Mouse (Mus musculus) stomach, embryonic 16.5 days (tissue): ENCODE results near the gene Zyg11b. TPM values are rescaled to one million over a fixed set of nuclear protein-coding genes. Genes with fewer than 3 reads are reported as not detected.
A peak's percentile ranks its signal among the peaks of the same experiment; 100 is the strongest.

ENCODE experiments used
- ATAC-seq: fragments of 200-750 bp; cut with Nextera tagmentation; 2 replicates; pipeline ENCODE4 v1.8.0; 2017; ENCODE audit warnings: moderate number of reproducible peaks, moderate TSS enrichment; ENCODE audit not compliant: insufficient read depth, low FRiP score
- H3K27ac ChIP-seq: fragments of 300-500 bp; sonication (generic); 2 replicates; pipeline ENCODE4 v1.5.1; 2014; ENCODE audit warnings: low read length
- H3K27me3 ChIP-seq: fragments of 300-500 bp; sonication (generic); 2 replicates; pipeline ENCODE4 v1.6.1; 2014; ENCODE audit warnings: low read length, control low read depth, mixed read lengths; ENCODE audit not compliant: control insufficient read depth, insufficient read depth
- H3K36me3 ChIP-seq: fragments of 300-500 bp; sonication (generic); 2 replicates; pipeline ENCODE4 v1.6.1; 2014; ENCODE audit warnings: low read length; ENCODE audit not compliant: control insufficient read depth, insufficient read depth
- H3K4me1 ChIP-seq: fragments of 300-500 bp; sonication (generic); 2 replicates; pipeline ENCODE4 v1.6.1; 2014; ENCODE audit warnings: low read length, control low read depth, mixed read lengths; ENCODE audit not compliant: control insufficient read depth, insufficient read depth
- H3K4me2 ChIP-seq: fragments of 300-500 bp; sonication (generic); 2 replicates; pipeline ENCODE4 v1.6.1; 2014; ENCODE audit warnings: low read depth, low read length, mixed read lengths
- H3K4me3 ChIP-seq: fragments of 300-500 bp; sonication (generic); replicated peaks from 2 replicates; pipeline ENCODE4 v1.5.1; 2014; ENCODE audit warnings: mild to moderate bottlenecking, low read length
- H3K9ac ChIP-seq: fragments of 300-500 bp; sonication (generic); 2 replicates; pipeline ENCODE4 v1.6.1; 2014; ENCODE audit warnings: low read length
- H3K9me3 ChIP-seq: fragments of 300-500 bp; sonication (generic); replicated peaks from 2 replicates; pipeline ENCODE4 v1.6.1; 2016; ENCODE audit warnings: low read length, control low read depth; ENCODE audit not compliant: control insufficient read depth
- WGBS: fragments of 180-500 bp; shearing (Covaris S2); extraction: QIAGEN DNeasy Blood & Tissue Kit; methylation state at CpG from one replicate; pipeline ENCODE4 v1.1.7; 2014; 5-methylcytosine and 5-hydroxymethylcytosine counted together
- polyA plus RNA-seq: library from polyadenylated mRNA; unstranded; fragments of >200 nt; fragmentation: Nextera tagmentation; extraction: Ambion mirVana; gene quantifications from 2 replicates; pipeline ENCODE4 v1.2.1, GENCODE M21; 2015

Gene Zyg11b
- polyA plus RNA-seq, 1 experiment from 2014 or later, result 10.3 TPM

- H3K27ac ChIP-seq, result peak overlapping the region; percentile 91
- H3K27me3 ChIP-seq, result no peaks in the 10 kb centered on the region
- peak overlapping the region; percentile 87 for H3K4me2 ChIP-seq
- H3K4me1 ChIP-seq, result peaks cover 12% of the 10 kb centered on the region
- 2% methylated on average over 14 of the region's 14 CpGs for WGBS
- no peaks in the 10 kb centered on the region for H3K36me3 ChIP-seq
- H3K9me3 ChIP-seq, result 0 out of 2 replicates have a peak, but pooled peaks cover under 1% of the 10 kb centered on the region
- peak overlapping the region; percentile 95 for H3K4me3 ChIP-seq
- no peak; the same call in 1 of the 2 replicates for ATAC-seq
- peak overlapping the region; percentile 96 for H3K9ac ChIP-seq
Observed at GRCm38 (mm10) chr4:108300266-108300665, 630 bp downstream of the Zyg11b start.

GRCm38 (mm10) chr4:108276973-108277372 is 23.9 kb downstream of the Zyg11b start:
- H3K4me1 ChIP-seq, result no peaks in the 10 kb centered on the region
- H3K36me3 ChIP-seq, result no peaks in the 10 kb centered on the region
- H3K27me3 ChIP-seq, result no peaks in the 10 kb centered on the region
- no peaks in the 10 kb centered on the region for H3K9me3 ChIP-seq
- WGBS, result 91% methylated on average over 3 of the region's 3 CpGs
- no peak overlapping the region for H3K9ac ChIP-seq
- H3K4me2 ChIP-seq, result no peak overlapping the region
- H3K27ac ChIP-seq, result no peak overlapping the region
- H3K4me3 ChIP-seq, result no peak overlapping the region
- no peak for ATAC-seq

- no peak overlapping the region for H3K27ac ChIP-seq
- 78% methylated on average over 4 of the region's 4 CpGs for WGBS
- no peaks in the 10 kb centered on the region for H3K9me3 ChIP-seq
- H3K4me3 ChIP-seq, result no peak overlapping the region
- H3K4me1 ChIP-seq, result no peaks in the 10 kb centered on the region
- H3K4me2 ChIP-seq, result no peak overlapping the region
- H3K36me3 ChIP-seq, result 0 out of 2 replicates have a peak, but pooled peaks cover 4% of the 10 kb centered on the region
- H3K27me3 ChIP-seq, result no peaks in the 10 kb centered on the region
- H3K9ac ChIP-seq, result no peak overlapping the region
- ATAC-seq, result no peak
Observed at GRCm38 (mm10) chr4:108272286-108272685, 28.6 kb downstream of the Zyg11b start.

GRCm38 (mm10) chr4:108265774-108266173 is 35.1 kb downstream of the Zyg11b start:
- peaks cover 11% of the 10 kb centered on the region; the same call in 1 of the 2 replicates for H3K36me3 ChIP-seq
- no peak overlapping the region for H3K27ac ChIP-seq
- 89% methylated on average over 7 of the region's 7 CpGs for WGBS
- no peaks in the 10 kb centered on the region for H3K4me1 ChIP-seq
- H3K9ac ChIP-seq, result no peak overlapping the region
- no peak overlapping the region for H3K4me2 ChIP-seq
- no peak overlapping the region for H3K4me3 ChIP-seq
- H3K9me3 ChIP-seq, result no peaks in the 10 kb centered on the region
- ATAC-seq, result no peak
- H3K27me3 ChIP-seq, result no peaks in the 10 kb centered on the region

GRCm38 (mm10) chr4:108253317-108253716 is 47.6 kb downstream of the Zyg11b start:
- Histone ChIP-seq H3K27ac (no peak overlapping the region), H3K4me1 (no peaks in the 10 kb centered on the region), H3K27me3 (no peaks in the 10 kb centered on the region), H3K4me3 (no peak overlapping the region), H3K9ac (no peak overlapping the region), H3K9me3 (no peaks in the 10 kb centered on the region), H3K36me3 (peaks cover 22% of the 10 kb centered on the region), H3K4me2 (no peak overlapping the region)
- 88% methylated on average over 6 of the region's 6 CpGs for WGBS
- no peak for ATAC-seq

- Histone ChIP-seq H3K9me3 (no peaks in the 10 kb centered on the region), H3K4me1 (no peaks in the 10 kb centered on the region), H3K4me3 (no peak overlapping the region), H3K9ac (no peak overlapping the region), H3K27ac (no peak overlapping the region), H3K4me2 (no peak overlapping the region), H3K36me3 (peaks cover 22% of the 10 kb centered on the region), H3K27me3 (no peaks in the 10 kb centered on the region)
- 91% methylated on average over 9 of the region's 9 CpGs for WGBS
- no peak for ATAC-seq
Observed at GRCm38 (mm10) chr4:108250501-108250900, 50.4 kb downstream of the Zyg11b start.

- no peaks in the 10 kb centered on the region for H3K4me1 ChIP-seq
- no peak overlapping the region for H3K27ac ChIP-seq
- no peak for ATAC-seq
- 95% methylated on average over 3 of the region's 3 CpGs for whole genome bisulfite sequencing
- H3K4me3 ChIP-seq, result no peak overlapping the region
- no peak overlapping the region for H3K9ac ChIP-seq
- H3K9me3 ChIP-seq, result no peaks in the 10 kb centered on the region
- no peaks in the 10 kb centered on the region for H3K27me3 ChIP-seq
- no peak overlapping the region for H3K4me2 ChIP-seq
- H3K36me3 ChIP-seq, result peaks cover 22% of the 10 kb centered on the region
Observed at GRCm38 (mm10) chr4:108249314-108249713, 51.6 kb downstream of the Zyg11b start.

GRCm38 (mm10) chr4:108233654-108234053 is 67.2 kb downstream of the Zyg11b start:
- H3K4me2 ChIP-seq, result no peak overlapping the region
- H3K36me3 ChIP-seq, result peaks cover 10% of the 10 kb centered on the region; the same call in 1 of the 2 replicates
- no peaks in the 10 kb centered on the region for H3K27me3 ChIP-seq
- H3K4me1 ChIP-seq, result no peaks in the 10 kb centered on the region
- ATAC-seq, result no peak
- no peak overlapping the region for H3K4me3 ChIP-seq
- H3K9me3 ChIP-seq, result no peaks in the 10 kb centered on the region
- WGBS, result 75% methylated on average over 3 of the region's 3 CpGs
- H3K27ac ChIP-seq, result no peak overlapping the region
- no peak overlapping the region for H3K9ac ChIP-seq

- ATAC-seq, result no peak
- WGBS, result 64% methylated on average over 3 of the region's 3 CpGs
Observed at GRCm38 (mm10) chr4:108225341-108225872, 75.5 kb downstream of the Zyg11b start.

More at GRCm38 (mm10) chr4:108225341-108225872, 75.5 kb downstream of the Zyg11b start:
- Histone ChIP-seq H3K4me3 (no peak overlapping the region), H3K36me3 (no peaks in the 10 kb centered on the region), H3K4me2 (no peak overlapping the region), H3K9me3 (no peaks in the 10 kb centered on the region), H3K9ac (no peak overlapping the region), H3K4me1 (no peaks in the 10 kb centered on the region), H3K27me3 (no peaks in the 10 kb centered on the region; the same call in 1 of the 2 replicates), H3K27ac (no peak overlapping the region)
